Mouse (Mus musculus) B cell, adult 62 days (primary cell): ENCODE data around the gene Ube2g1. TPM values are rescaled to one million over a fixed set of nuclear protein-coding genes. Genes with fewer than 3 reads are reported as not detected.

Experiments
- total RNA-seq: library from RNA; stranded (reverse); gene quantifications from 4 replicates; pipeline ENCODE4 v1.2.4, GENCODE M21; 2023

Ube2g1 gene
- total RNA-seq, result 36.1 to 40.7 TPM (median 37.2 TPM) in 4 replicates

GRCm38 (mm10) chr11:72606694-72607407 is at the start of gene Ube2g1:
Gene Ube2g1 (plus strand): TSS chr11:72607283.

GRCm38 (mm10) chr11:72689551-72690510 is 82.7 kb downstream of the Ube2g1 start, which contains the start of gene Ankfy1:
Gene Ankfy1 (plus strand): TSS chr11:72690006.

Other genes starting within 250 kb of the Ube2g1 start
- gene Tekt1, start 244.8 kb upstream of the Ube2g1 start, total RNA-seq, result not detected in 4 replicates
- 0.24 to 1.3 TPM (median 0.66 TPM) in 3 of 4 replicates, not detected in the other for gene Smtnl2, start 195.6 kb upstream of the Ube2g1 start, total RNA-seq
- gene Ggt6, start 171.8 kb upstream of the Ube2g1 start, total RNA-seq, result not detected in 4 replicates
- gene Mybbp1a, start 165.9 kb upstream of the Ube2g1 start, total RNA-seq, result 167 to 187 TPM (median 178 TPM) in 4 replicates
- gene Spns2, start 117.4 kb upstream of the Ube2g1 start, total RNA-seq, result 35.4 to 45.3 TPM (median 38.7 TPM) in 4 replicates
- gene Spns3, start 56.8 kb upstream of the Ube2g1 start, total RNA-seq, result 12.7 to 15.2 TPM (median 14.3 TPM) in 4 replicates
- 102 to 112 TPM (median 103 TPM) in 4 replicates for gene Ankfy1, start 82.7 kb downstream of the Ube2g1 start, total RNA-seq
- 4.7 to 6.9 TPM (median 6.0 TPM) in 4 replicates for gene Cyb5d2, start 188.9 kb downstream of the Ube2g1 start, total RNA-seq
- gene Zzef1, start 188.9 kb downstream of the Ube2g1 start, total RNA-seq, result 88.1 to 91.1 TPM (median 88.7 TPM) in 4 replicates